Mouse (Mus musculus) heart, embryonic 11.5 days (tissue): ENCODE measurements around the gene Lsamp. TPM values are rescaled to one million over a fixed set of nuclear protein-coding genes. Genes with fewer than 3 reads are reported as not detected.

Experiments used
- ATAC-seq: fragments of 200-750 bp; cut with Nextera tagmentation; replicated peaks from 2 replicates; pipeline ENCODE4 v1.8.0; 2017; ENCODE audit warnings: moderate library complexity; ENCODE audit not compliant: insufficient number of reproducible peaks, low FRiP score, low TSS enrichment
- H3K27ac ChIP-seq: fragments of 300-500 bp; sonication (generic); 2 replicates; pipeline ENCODE4 v1.5.1; 2014; ENCODE audit warnings: mild to moderate bottlenecking, low read depth, low read length
- H3K27me3 ChIP-seq: fragments of 300-500 bp; sonication (generic); 2 replicates; pipeline ENCODE4 v1.6.1; 2014; ENCODE audit warnings: mild to moderate bottlenecking, low read length, mixed read lengths; ENCODE audit not compliant: control insufficient read depth, insufficient read depth
- H3K36me3 ChIP-seq: fragments of 300-500 bp; sonication (generic); 2 replicates; pipeline ENCODE4 v1.6.1; 2014; ENCODE audit warnings: mild to moderate bottlenecking, low read length, moderate library complexity, mixed read lengths; ENCODE audit not compliant: control insufficient read depth, insufficient read depth
- H3K4me1 ChIP-seq: fragments of 300-500 bp; sonication (generic); 2 replicates; pipeline ENCODE4 v1.6.1; 2014; ENCODE audit warnings: low read length; ENCODE audit not compliant: control insufficient read depth, insufficient read depth
- H3K4me2 ChIP-seq: fragments of 300-500 bp; sonication (generic); 2 replicates; pipeline ENCODE4 v1.6.1; 2014; ENCODE audit warnings: mild to moderate bottlenecking, moderate library complexity
- H3K4me3 ChIP-seq: fragments of 300-500 bp; sonication (generic); 2 replicates; pipeline ENCODE4 v1.5.1; 2014; ENCODE audit warnings: low read depth, low read length
- H3K9ac ChIP-seq: fragments of 300-500 bp; sonication (generic); 2 replicates; pipeline ENCODE4 v1.6.1; 2014; ENCODE audit warnings: mild to moderate bottlenecking, low read depth, low read length, moderate library complexity
- H3K9me3 ChIP-seq: fragments of 300-500 bp; sonication (generic); replicated peaks from 2 replicates; pipeline ENCODE4 v1.6.1; 2016; ENCODE audit warnings: low read length; ENCODE audit not compliant: control insufficient read depth
- WGBS: fragments of 180-500 bp; shearing (Covaris S2); extraction: QIAGEN DNeasy Blood & Tissue Kit; methylation state at CpG from one replicate; pipeline ENCODE4 v1.1.7; 2014; ENCODE audit not compliant: insufficient replicate concordance; 5-methylcytosine and 5-hydroxymethylcytosine counted together
- polyA plus RNA-seq: library from polyadenylated mRNA; unstranded; fragments of >200 nt; fragmentation: Nextera tagmentation; extraction: Ambion mirVana; gene quantifications from 2 replicates; pipeline ENCODE4 v1.2.1, GENCODE M21; 2014

The Lsamp gene
- polyA plus RNA-seq, 1 experiment from 2014 or later = 1.2 TPM

DNA sequence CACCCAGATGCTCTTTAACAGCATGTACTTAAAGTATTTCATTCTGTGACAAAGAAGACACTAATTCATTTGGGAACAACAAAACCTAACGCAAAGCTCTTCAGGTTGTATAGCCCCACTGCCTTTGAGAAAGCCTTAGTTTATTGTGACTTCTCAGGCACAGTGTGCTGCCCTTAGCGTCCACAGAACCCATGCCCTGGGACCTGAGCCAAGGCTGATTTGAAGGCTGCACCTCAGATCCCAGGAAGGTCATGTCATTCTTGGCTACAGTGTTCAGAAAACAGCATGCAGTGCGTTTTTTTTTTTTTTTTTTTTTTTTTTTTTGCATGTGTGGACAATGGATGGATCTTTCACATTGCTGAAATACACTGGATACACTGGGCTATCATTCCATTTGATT is 210.2 kb downstream of the Lsamp start:
- Histone ChIP-seq H3K27me3 (no peaks in the 10 kb centered on the region), H3K4me3 (no peak overlapping the region), H3K9me3 (no peaks in the 10 kb centered on the region), H3K9ac (no peak overlapping the region), H3K4me1 (no peaks in the 10 kb centered on the region), H3K27ac (no peak overlapping the region), H3K36me3 (no peaks in the 10 kb centered on the region), H3K4me2 (no peak overlapping the region)
- no peak for ATAC-seq
- WGBS = 52% methylated on average over 3 of the region's 3 CpGs

- H3K4me2 ChIP-seq = no peak overlapping the region
- no peak overlapping the region for H3K9ac ChIP-seq
- no peak for ATAC-seq
- 69% methylated on average over 2 of the region's 2 CpGs for WGBS
- H3K36me3 ChIP-seq = no peaks in the 10 kb centered on the region
- no peaks in the 10 kb centered on the region for H3K27me3 ChIP-seq
- no peaks in the 10 kb centered on the region for H3K4me1 ChIP-seq
- no peak overlapping the region for H3K4me3 ChIP-seq
- no peak overlapping the region for H3K27ac ChIP-seq
- H3K9me3 ChIP-seq = no peaks in the 10 kb centered on the region
Observed at GRCm38 (mm10) chr16:40194839-40195238, 210.7 kb downstream of the Lsamp start.

DNA sequence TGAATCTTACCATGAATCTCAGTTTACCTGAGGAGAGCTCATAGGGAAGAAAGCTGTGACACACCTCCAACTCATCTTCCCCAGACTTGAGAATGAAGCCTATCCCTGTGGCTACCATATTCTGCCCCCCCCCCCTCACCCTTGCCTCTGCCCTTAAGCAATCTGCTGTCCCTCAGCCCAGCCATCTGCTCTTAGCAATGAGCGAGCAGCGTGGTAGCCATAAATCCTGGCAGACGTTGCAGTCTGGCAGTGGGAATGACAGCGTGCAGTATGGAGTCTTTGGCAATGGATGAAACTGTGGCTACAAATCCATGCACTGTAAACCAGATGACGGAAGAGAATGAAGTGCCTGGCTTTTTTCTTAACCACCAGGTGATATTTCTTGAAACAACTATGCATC is 244.5 kb downstream of the Lsamp start:
- no peaks in the 10 kb centered on the region for H3K4me1 ChIP-seq
- no peaks in the 10 kb centered on the region for H3K36me3 ChIP-seq
- WGBS = 74% methylated on average over 5 of the region's 5 CpGs
- H3K27ac ChIP-seq = no peak overlapping the region
- H3K4me3 ChIP-seq = no peak overlapping the region
- no peak overlapping the region for H3K4me2 ChIP-seq
- H3K9me3 ChIP-seq = no peaks in the 10 kb centered on the region
- no peaks in the 10 kb centered on the region for H3K27me3 ChIP-seq
- ATAC-seq = no peak
- no peak overlapping the region for H3K9ac ChIP-seq

DNA sequence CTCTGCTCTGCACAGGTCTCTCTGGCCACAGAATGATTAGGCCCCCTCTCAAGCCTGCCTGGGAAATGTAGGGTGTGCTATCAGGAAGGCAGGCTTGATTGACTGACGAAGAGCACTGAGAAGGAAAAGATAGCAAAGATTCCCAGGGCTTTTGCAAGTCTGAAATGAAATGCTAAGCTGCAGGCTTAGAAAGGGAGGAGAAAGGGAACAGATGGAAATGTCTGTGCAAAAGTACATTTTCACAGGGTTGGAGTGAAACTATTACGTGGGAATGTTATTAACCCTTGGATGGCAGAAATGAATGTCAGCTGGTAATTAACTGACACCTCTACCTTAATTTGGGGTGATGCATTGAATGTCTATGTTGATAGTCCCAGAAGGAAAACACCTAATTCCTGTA is 248.9 kb downstream of the Lsamp start:
- 31% methylated on average over 2 of the region's 2 CpGs for WGBS
- no peaks in the 10 kb centered on the region for H3K36me3 ChIP-seq
- no peak overlapping the region for H3K4me3 ChIP-seq
- H3K4me1 ChIP-seq = no peaks in the 10 kb centered on the region
- no peaks in the 10 kb centered on the region for H3K9me3 ChIP-seq
- no peak overlapping the region for H3K27ac ChIP-seq
- H3K4me2 ChIP-seq = no peak overlapping the region
- ATAC-seq = no peak
- H3K9ac ChIP-seq = no peak overlapping the region
- no peaks in the 10 kb centered on the region for H3K27me3 ChIP-seq

DNA sequence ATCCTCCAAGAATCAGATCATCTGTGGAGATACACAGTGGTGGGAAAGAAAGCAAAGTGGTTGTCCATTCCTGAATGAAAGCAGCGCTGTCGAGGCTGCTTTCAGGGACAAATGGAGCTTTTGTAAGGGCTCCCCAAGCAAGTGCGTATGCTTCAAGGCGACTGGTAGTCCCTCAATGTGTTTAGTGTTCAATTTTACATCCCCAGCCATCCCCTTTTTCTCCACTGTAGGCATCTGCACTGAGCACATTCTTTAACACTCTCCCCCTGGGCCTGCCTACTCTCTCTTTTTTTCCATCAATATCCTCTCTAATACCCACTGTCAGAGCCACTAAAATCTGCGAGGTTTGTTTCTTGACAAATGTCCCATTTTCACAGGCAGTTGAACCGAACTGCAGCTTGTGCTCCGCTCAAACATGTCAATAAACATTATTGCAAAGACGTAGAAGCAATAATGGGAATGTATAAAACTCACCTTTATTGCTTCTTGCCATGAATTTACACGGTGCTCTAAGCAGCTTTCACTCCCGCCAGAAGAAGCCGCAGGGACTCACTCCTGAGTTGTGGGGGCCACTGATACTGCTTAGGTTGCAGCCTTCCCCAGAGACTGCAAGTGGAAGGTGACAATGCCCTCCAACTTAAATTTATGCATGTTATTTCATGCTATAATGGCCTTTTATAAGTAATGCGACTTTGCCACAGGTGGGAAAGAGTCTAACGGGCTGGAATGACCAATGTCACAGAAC is 250.2 kb downstream of the Lsamp start:
- Histone ChIP-seq H3K9ac (no peak overlapping the region), H3K27ac (no peak overlapping the region), H3K36me3 (no peaks in the 10 kb centered on the region), H3K4me2 (no peak overlapping the region), H3K9me3 (no peaks in the 10 kb centered on the region), H3K4me3 (no peak overlapping the region), H3K4me1 (no peaks in the 10 kb centered on the region), H3K27me3 (no peaks in the 10 kb centered on the region)
- WGBS = 75% methylated on average over 13 of the region's 13 CpGs
- ATAC-seq = no peak

DNA sequence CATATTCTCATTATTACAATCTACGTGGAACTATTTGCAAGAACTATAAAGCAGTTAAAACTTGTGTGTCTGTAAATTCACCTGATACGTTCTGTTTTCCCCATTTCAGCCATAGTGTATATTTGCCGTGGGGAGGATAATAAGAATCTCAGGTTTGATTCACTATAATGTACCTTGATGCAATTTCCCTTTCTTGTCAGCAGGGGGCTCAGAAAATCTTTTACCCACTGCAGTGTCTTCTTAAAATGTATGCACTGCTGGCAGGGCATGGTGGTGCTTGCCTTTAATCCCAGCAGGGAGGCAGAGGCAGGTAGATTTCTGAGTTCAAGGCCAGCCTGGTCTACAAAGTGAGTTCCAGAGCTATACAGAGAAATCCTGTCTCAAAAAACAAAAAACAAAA is 287.7 kb downstream of the Lsamp start:
- Histone ChIP-seq H3K9me3 (no peaks in the 10 kb centered on the region), H3K4me1 (no peaks in the 10 kb centered on the region), H3K36me3 (no peaks in the 10 kb centered on the region), H3K27me3 (no peaks in the 10 kb centered on the region), H3K4me3 (no peak overlapping the region), H3K4me2 (no peak overlapping the region), H3K27ac (no peak overlapping the region), H3K9ac (no peak overlapping the region)
- no peak for ATAC-seq
- WGBS = 65% methylated on average over 3 of the region's 3 CpGs

DNA sequence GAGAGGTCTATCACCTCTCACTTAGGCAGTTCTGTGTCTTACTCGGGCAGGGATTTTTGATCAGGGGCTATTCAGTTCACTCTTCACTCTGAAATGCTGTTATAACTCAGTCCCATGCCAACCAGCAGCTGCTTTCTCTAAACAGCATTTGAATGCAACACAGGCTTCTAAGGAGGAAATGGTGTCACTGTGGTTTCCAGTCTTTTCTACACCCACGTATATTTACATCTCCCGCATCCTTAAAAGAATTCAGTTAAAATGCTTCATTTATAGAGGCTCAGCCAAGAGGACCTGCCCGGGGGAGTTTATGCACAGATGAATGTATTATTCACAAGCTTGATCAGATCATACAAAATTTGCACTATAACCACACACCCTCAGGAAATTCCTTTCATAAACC is 306.0 kb downstream of the Lsamp start:
- Histone ChIP-seq H3K9me3 (no peaks in the 10 kb centered on the region), H3K4me2 (no peak overlapping the region), H3K27ac (no peak overlapping the region), H3K9ac (no peak overlapping the region), H3K4me1 (no peaks in the 10 kb centered on the region), H3K4me3 (no peak overlapping the region), H3K36me3 (no peaks in the 10 kb centered on the region), H3K27me3 (no peaks in the 10 kb centered on the region)
- WGBS = 73% methylated on average over 4 of the region's 4 CpGs
- no peak for ATAC-seq

- Histone ChIP-seq H3K27me3 (no peaks in the 10 kb centered on the region), H3K9me3 (no peaks in the 10 kb centered on the region), H3K4me3 (no peak overlapping the region), H3K4me1 (no peaks in the 10 kb centered on the region), H3K36me3 (no peaks in the 10 kb centered on the region), H3K4me2 (no peak overlapping the region), H3K9ac (no peak overlapping the region), H3K27ac (no peak overlapping the region)
- no peak for ATAC-seq
- WGBS = 75% methylated on average over 4 of the region's 4 CpGs
Observed at GRCm38 (mm10) chr16:40294296-40294882, 310.2 kb downstream of the Lsamp start.

DNA sequence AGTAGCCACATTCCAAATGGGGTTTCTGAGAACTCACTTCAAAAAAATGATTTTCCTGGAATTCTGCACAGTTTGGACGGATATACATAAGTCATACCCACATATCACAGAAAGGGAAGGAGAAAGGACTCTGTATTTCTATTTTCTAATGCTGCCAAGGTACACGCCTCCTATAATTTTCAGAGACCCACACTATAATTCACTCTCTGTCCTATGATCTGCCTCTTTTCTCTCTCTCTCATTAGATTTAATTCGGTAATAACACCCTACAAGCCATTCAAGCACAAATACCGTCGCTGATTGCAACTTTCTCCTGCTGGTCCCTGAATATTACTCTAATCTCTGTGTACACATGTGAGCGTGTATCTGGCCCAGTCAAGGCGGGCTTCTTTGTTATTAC is 311.1 kb downstream of the Lsamp start:
- no peak overlapping the region for H3K4me3 ChIP-seq

More for the DNA sequence above, 311.1 kb downstream of the Lsamp start:
- Histone ChIP-seq H3K27me3 (no peaks in the 10 kb centered on the region), H3K27ac (no peak overlapping the region), H3K4me2 (no peak overlapping the region), H3K9me3 (no peaks in the 10 kb centered on the region), H3K36me3 (no peaks in the 10 kb centered on the region), H3K4me1 (no peaks in the 10 kb centered on the region), H3K9ac (no peak overlapping the region)
- no peak for ATAC-seq
- 86% methylated on average over 7 of the region's 7 CpGs for WGBS
